Mouse (Mus musculus): ENCODE data around the gene Olfr1395.

DNA sequence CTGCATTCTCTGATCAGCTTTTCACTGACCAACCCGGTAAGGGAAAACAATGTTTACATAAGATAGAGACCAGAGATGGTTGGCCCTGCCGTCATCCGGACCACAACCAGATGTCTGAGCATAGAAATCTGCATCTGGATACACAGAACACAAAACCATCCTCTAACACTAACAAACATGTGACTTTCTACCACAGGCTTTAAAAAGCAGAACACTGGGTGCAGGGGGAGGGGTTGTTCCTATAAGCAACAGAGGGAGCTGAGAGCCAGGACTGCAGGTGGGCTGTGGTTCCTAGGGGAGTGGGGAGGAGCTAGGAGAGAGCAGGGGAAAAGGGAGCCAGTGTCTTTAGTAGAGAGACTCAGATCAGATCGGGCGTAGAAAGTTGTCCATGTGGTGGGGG, 40.6 kb upstream of the Olfr1395 start:
- no peak for TF ChIP-seq MAX (IDR thresholded peaks at IDR 0.05)
- TF ChIP-seq CTCF (IDR thresholded peaks at IDR 0.05; ENCODE audit: control insufficient read depth, insufficient read depth, insufficient read length), result no peak

All from C2C12 (cell line).